Mouse (Mus musculus) MEL (cell line): ENCODE results near the gene Rgs1. TPM values are rescaled to one million over a fixed set of nuclear protein-coding genes. Genes with fewer than 3 reads are reported as not detected.

ENCODE experiments used
- DNase-seq: peaks from one replicate; pipeline ENCODE4 v3.0.0; 2011; ENCODE audit warnings: low read depth, low spot score
- H3K27ac ChIP-seq: 2 replicates; pipeline ENCODE4 v1.5.1; 2012; ENCODE audit warnings: low read depth, mild to moderate bottlenecking, control low read depth, low read length, moderate library complexity; ENCODE audit not compliant: control insufficient read depth
- H3K27me3 ChIP-seq, 2 experiments: fragments of 150-350 bp in 1 of 2; sonication (generic) in 1 of 2; 2 replicates each; pipeline ENCODE4 v1.6.1; 2012; ENCODE audit warnings: low read length in 2 of 2, mild to moderate bottlenecking in 2 of 2, improper control_type of control experiment in 1 of 2, moderate library complexity in 1 of 2; ENCODE audit not compliant: insufficient read depth in 2 of 2, control insufficient read depth in 1 of 2
- H3K36me3 ChIP-seq, 2 experiments: 2 replicates each; pipeline ENCODE4 v1.6.1; 2012 to 2014; ENCODE audit warnings: low read length in 2 of 2, improper control_type of control experiment in 1 of 2, inconsistent platforms in 1 of 2, mild to moderate bottlenecking in 1 of 2; ENCODE audit not compliant: insufficient read depth in 2 of 2, control insufficient read depth in 1 of 2
- H3K4me1 ChIP-seq, 2 experiments: fragments of 150-350 bp in 1 of 2; sonication (generic) in 1 of 2; 2 replicates each; pipeline ENCODE4 v1.6.1; 2012; ENCODE audit warnings: low read length in 2 of 2, improper control_type of control experiment in 1 of 2, mild to moderate bottlenecking in 1 of 2; ENCODE audit not compliant: insufficient read depth in 2 of 2, control insufficient read depth in 1 of 2
- H3K4me3 ChIP-seq, 2 experiments: fragments of 150-350 bp in 1 of 2; sonication (generic) in 1 of 2; 2 replicates each; pipeline ENCODE4 v1.5.1; 2012; ENCODE audit warnings: low read depth in 2 of 2, low read length in 2 of 2, mild to moderate bottlenecking in 2 of 2, moderate library complexity in 2 of 2, control low read depth in 1 of 2, improper control_type of control experiment in 1 of 2; ENCODE audit not compliant: control insufficient read depth in 1 of 2, insufficient read depth in 1 of 2
- H3K79me2 ChIP-seq: 2 replicates; pipeline ENCODE4 v1.6.1; 2012; ENCODE audit warnings: mild to moderate bottlenecking, low read length, moderate library complexity; ENCODE audit not compliant: control insufficient read depth, poor library complexity, insufficient read depth
- H3K9ac ChIP-seq: 2 replicates; pipeline ENCODE4 v1.6.1; 2012; ENCODE audit warnings: low read depth, mild to moderate bottlenecking, control low read depth, low read length, moderate library complexity; ENCODE audit not compliant: control insufficient read depth, poor library complexity, severe bottlenecking
- H3K9me3 ChIP-seq: fragments of 150-350 bp; sonication (generic); replicated peaks from 2 replicates; pipeline ENCODE4 v1.6.1; 2012; ENCODE audit warnings: mild to moderate bottlenecking, low read length, improper control_type of control experiment, moderate library complexity; ENCODE audit not compliant: insufficient read depth
- BHLHE40 ChIP-seq: IDR thresholded peaks from 2 replicates; pipeline ENCODE4 v1.6.1; 2012; ENCODE audit warnings: low read depth, mild to moderate bottlenecking, inconsistent platforms, low read length, improper control_type of control experiment, borderline replicate concordance
- CHD1 ChIP-seq: IDR thresholded peaks from 2 replicates; pipeline ENCODE4 v1.6.1; 2012; ENCODE audit warnings: low read depth, mild to moderate bottlenecking, inconsistent platforms, low read length, improper control_type of control experiment
- ELF1 ChIP-seq: IDR thresholded peaks from 2 replicates; pipeline ENCODE4 v1.6.1; 2014; ENCODE audit warnings: low read depth, mild to moderate bottlenecking, inconsistent platforms, low read length, improper control_type of control experiment, moderate library complexity
- EP300 ChIP-seq, 2 experiments: IDR thresholded peaks; 2 replicates each; pipeline ENCODE4 v1.6.1; 2011; ENCODE audit warnings: improper control_type of control experiment in 2 of 2, low read length in 2 of 2, low read depth in 1 of 2, mild to moderate bottlenecking in 1 of 2
- GATA1 ChIP-seq: IDR thresholded peaks from 2 replicates; pipeline ENCODE4 v1.6.1; 2011; ENCODE audit warnings: low read depth, low read length, improper control_type of control experiment
- JUND ChIP-seq: IDR thresholded peaks from 2 replicates; pipeline ENCODE4 v1.6.1; 2011; ENCODE audit warnings: low read depth, mild to moderate bottlenecking, improper control_type of control experiment, low read length
- KAT2A ChIP-seq: conservative IDR thresholded peaks from 2 replicates; pipeline ENCODE4 v1.6.1; 2012; ENCODE audit warnings: low read depth, low read length, improper control_type of control experiment, inconsistent platforms
- MAFK ChIP-seq: IDR thresholded peaks from 2 replicates; pipeline ENCODE4 v1.6.1; 2011; ENCODE audit warnings: low read depth, mild to moderate bottlenecking, low read length, improper control_type of control experiment, borderline replicate concordance
- MAZ ChIP-seq: IDR thresholded peaks from 2 replicates; pipeline ENCODE4 v1.6.1; 2012; ENCODE audit warnings: low read depth, mild to moderate bottlenecking, inconsistent platforms, low read length, improper control_type of control experiment
- MEF2A ChIP-seq: IDR thresholded peaks from 2 replicates; pipeline ENCODE4 v1.6.1; 2014; ENCODE audit warnings: low read depth, mild to moderate bottlenecking, inconsistent platforms, low read length, improper control_type of control experiment; ENCODE audit not compliant: poor library complexity, insufficient replicate concordance, severe bottlenecking; ENCODE audit errors: extremely low read depth
- NRF1 ChIP-seq: IDR thresholded peaks from 2 replicates; pipeline ENCODE4 v1.6.1; 2014; ENCODE audit warnings: low read depth, mild to moderate bottlenecking, inconsistent platforms, low read length, improper control_type of control experiment, moderate library complexity; ENCODE audit not compliant: poor library complexity, insufficient read depth, severe bottlenecking
- POLR2AphosphoS2 ChIP-seq: IDR thresholded peaks from 2 replicates; pipeline ENCODE4 v1.6.1; 2011; ENCODE audit warnings: low read length, improper control_type of control experiment
- RCOR1 ChIP-seq: IDR thresholded peaks from 2 replicates; pipeline ENCODE4 v1.6.1; 2012; ENCODE audit warnings: low read depth, mild to moderate bottlenecking, inconsistent platforms, low read length, improper control_type of control experiment
- SIN3A ChIP-seq: IDR thresholded peaks from 2 replicates; pipeline ENCODE4 v1.6.1; 2012; ENCODE audit warnings: low read length, improper control_type of control experiment, inconsistent platforms
- TAL1 ChIP-seq: IDR thresholded peaks from 2 replicates; pipeline ENCODE4 v1.6.1; 2012; ENCODE audit warnings: mild to moderate bottlenecking, inconsistent platforms, low read length, moderate library complexity, mixed read lengths
- TBP ChIP-seq: IDR thresholded peaks from 2 replicates; pipeline ENCODE4 v1.8.0; 2011; ENCODE audit warnings: low read depth, low read length, improper control_type of control experiment
- TCF12 ChIP-seq: IDR thresholded peaks from 2 replicates; pipeline ENCODE4 v1.6.1; 2014; ENCODE audit warnings: low read depth, mild to moderate bottlenecking, inconsistent platforms, low read length, improper control_type of control experiment, moderate library complexity
- USF1 ChIP-seq: IDR thresholded peaks from 2 replicates; pipeline ENCODE4 v1.6.1; 2014; ENCODE audit warnings: low read depth, mild to moderate bottlenecking, inconsistent platforms, low read length, improper control_type of control experiment, moderate library complexity
- ZMIZ1 ChIP-seq: IDR thresholded peaks from 2 replicates; pipeline ENCODE4 v1.6.1; 2012; ENCODE audit warnings: low read depth, mild to moderate bottlenecking, inconsistent platforms, low read length, improper control_type of control experiment, moderate library complexity
- polyA plus RNA-seq, 2 experiments: library from polyadenylated mRNA; stranded (reverse) in 1 of 2; unstranded in 1 of 2; fragments of >175 nt in 1 of 2; fragments of >200 nt in 1 of 2; gene quantifications; 2 replicates each; pipeline versions ENCODE4 v1.2.1 to v1.2.4; 2012; ENCODE audit warnings: low replicate concordance in 2 of 2, low read depth in 1 of 2; ENCODE audit not compliant: insufficient read length in 2 of 2, insufficient read depth in 1 of 2, missing spikeins in 1 of 2
- total RNA-seq: library from RNA; depleted of rRNA; stranded (reverse); fragments of 300-350 nt; gene quantifications from 2 replicates; pipeline ENCODE4 v1.2.3, GENCODE M21; 2012

Gene Rgs1
- total and polyA plus RNA-seq, 3 experiments, result 0.91 to 1.7 TPM; not detected in 1

DNA sequence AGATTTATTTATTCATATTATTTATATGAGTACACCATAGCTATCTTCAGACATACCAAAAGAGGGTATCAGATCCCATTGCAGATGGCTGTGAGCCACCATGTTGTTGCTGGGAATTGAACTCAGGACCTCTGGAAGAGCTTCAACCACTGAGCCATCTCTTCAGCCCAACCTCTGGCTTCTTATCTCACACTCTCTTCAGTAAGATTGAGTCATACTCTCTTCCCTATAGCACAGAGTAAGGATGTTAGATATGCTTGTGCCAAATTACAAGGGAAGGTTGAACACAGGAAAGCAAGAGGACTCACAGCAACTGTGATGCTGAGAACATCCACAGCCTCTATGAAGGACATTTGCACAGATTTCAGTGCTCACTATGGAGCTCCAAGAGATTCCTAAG is 13.0 kb upstream of the Rgs1 start:
- Histone ChIP-seq H3K36me3 (peaks cover 0 to 3% of the 10 kb centered on the region in 2 experiments; a peak in 1 of 4 replicates), H3K4me1 (no peaks in the 10 kb centered on the region), H3K9ac (no peak overlapping the region), H3K27me3 (no peaks in the 10 kb centered on the region), H3K27ac (no peak overlapping the region), H3K4me3 (no peak overlapping the region), H3K9me3 (no peaks in the 10 kb centered on the region), H3K79me2 (no peaks in the 10 kb centered on the region)
- DNase-seq, result peak; percentile 36
- TF ChIP-seq CHD1 (no peak), EP300 (IDR thresholded peaks at IDR 0.05; ENCODE audit: low read depth in 1 of 2, low read length in 2 of 2) (peak in 1 of 2 experiments; percentile 30; a peak in 1 of 4 replicates), JUND (no peak), TBP (peak; percentile 51; the same call in 1 of the 2 replicates), KAT2A (no peak), MAZ (no peak), NRF1 (no peak), RCOR1 (peak; percentile 21; the same call in 1 of the 2 replicates), GATA1 (peak; percentile 60)

GRCm38 (mm10) chr1:144258779-144259178 is 9.7 kb upstream of the Rgs1 start:
- H3K27me3 ChIP-seq, result no peaks in the 10 kb centered on the region
- no peak for TF ChIP-seq JUND
- no peak for TF ChIP-seq MEF2A
- no peak for TF ChIP-seq MAZ
- TF ChIP-seq TCF12, result no peak
- no peak for TF ChIP-seq NRF1
- TF ChIP-seq USF1, result no peak
- TF ChIP-seq POLR2AphosphoS2, result no peak
- no peak for TF ChIP-seq TAL1
- no peak for TF ChIP-seq RCOR1
- no peak for TF ChIP-seq GATA1
- no peak for TF ChIP-seq SIN3A
- no peak for TF ChIP-seq MAFK
- no peak for TF ChIP-seq ELF1
- TF ChIP-seq ZMIZ1, result no peak
- TF ChIP-seq BHLHE40, result no peak
- H3K9me3 ChIP-seq, result no peaks in the 10 kb centered on the region
- no peaks in the 10 kb centered on the region for H3K79me2 ChIP-seq
- no peak overlapping the region for H3K27ac ChIP-seq
- no peak overlapping the region for H3K9ac ChIP-seq
- no peak overlapping the region for H3K4me3 ChIP-seq
- H3K4me1 ChIP-seq, result no peaks in the 10 kb centered on the region
- DNase-seq, result no peak
- H3K36me3 ChIP-seq, result no peaks in the 10 kb centered on the region; a peak in 1 of 4 replicates
